Mouse (Mus musculus) layer of hippocampus, adult 9-11 months (tissue): ENCODE results near the gene Afdn.
"Not testable (repeated sequence)": the region's sequence is repeated elsewhere in the genome, so short reads cannot be mapped to it uniquely, and the experiment has no call there.

Source experiments
- DNase-seq: peaks from one replicate; pipeline ENCODE4 v3.0.0; 2022

Gene Afdn

DNA sequence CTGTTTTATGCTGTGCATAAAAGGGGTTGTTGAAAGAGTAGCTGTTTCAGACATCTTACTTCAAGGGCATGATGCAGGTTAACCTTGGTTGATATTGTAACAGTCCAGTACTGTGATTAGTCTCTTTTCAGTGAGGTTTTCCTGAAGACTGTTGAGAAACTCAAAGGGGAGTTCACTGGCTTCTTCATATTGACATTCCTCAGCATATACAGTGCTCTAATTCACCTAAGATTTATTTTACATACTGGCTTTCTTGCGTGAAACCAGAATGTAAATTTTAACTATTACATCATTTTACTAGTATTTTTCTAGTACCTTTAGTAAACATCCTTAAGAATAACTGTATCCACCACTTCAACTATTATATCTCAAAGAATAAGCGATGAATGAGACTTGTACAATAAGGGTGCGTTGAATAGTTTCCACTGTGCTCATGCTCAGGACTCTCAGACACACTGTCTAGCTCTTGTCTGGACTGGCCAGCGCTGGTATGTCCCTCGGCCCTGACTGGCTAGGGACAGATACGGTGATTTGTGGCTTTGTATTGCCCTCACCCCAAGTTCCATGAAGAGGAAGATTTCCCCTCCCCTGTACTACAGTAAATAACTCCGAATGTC lies 129.6 kb downstream of the Afdn start:
- no peak for DNase-seq

DNA sequence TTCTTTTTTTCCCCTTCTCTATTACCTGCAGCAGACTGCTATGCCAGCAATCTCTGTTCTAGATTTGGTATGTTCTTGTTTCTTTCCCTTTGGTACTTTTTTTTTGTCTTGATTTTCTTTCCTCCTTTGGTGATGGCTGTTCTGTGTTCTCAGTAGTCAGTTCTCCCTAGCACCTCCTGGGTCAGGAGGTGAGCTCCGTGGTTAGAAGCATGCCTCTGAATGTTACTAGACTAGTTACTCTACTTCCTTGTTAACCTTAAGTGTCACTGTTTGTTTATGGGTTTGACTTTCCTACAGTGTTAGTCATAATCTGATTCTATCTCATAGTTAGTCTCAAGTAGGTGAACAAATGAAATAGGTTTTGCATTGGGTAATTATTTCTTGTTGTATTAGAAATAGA lies 130.6 kb downstream of the Afdn start:
- no peak for DNase-seq

DNA sequence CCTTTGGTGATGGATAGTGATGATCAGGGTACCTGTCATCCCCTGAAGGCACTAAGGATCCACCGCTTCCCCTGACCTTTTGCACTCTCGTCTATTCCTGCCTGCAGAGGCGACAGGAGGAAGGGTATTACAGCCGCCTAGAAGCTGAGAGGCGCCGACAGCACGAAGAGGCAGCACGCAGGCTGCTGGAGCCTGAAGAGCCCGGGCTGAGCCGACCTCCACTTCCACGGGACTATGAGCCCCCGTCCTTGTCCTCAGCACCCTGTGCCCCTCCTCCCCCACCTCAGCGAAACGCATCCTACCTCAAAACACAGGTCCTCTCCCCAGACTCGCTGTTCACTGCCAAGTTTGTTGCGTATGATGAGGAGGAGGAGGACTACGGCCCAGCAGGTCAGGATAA lies 138.5 kb downstream of the Afdn start:
- DNase-seq, result no peak

DNA sequence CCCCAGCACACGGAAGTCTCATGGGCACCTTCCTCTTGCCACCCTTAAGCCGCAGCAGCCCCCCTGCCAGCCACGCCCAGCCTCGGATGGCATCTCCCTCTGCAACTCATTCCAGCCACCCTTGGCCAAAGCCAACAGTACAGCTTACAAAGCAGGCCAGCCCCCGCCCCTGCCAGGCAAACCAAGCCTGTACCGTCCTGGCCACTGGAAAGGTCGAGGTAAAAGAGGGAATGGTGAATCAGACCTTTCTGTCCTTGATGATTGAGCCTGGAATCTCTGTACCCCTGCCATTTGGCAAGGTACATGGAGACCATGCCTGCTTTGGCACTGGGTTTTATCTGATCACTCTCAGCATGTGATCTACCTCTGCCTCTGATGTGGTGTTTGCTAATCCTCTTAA lies 138.9 kb downstream of the Afdn start:
- DNase-seq, result no peak

DNA sequence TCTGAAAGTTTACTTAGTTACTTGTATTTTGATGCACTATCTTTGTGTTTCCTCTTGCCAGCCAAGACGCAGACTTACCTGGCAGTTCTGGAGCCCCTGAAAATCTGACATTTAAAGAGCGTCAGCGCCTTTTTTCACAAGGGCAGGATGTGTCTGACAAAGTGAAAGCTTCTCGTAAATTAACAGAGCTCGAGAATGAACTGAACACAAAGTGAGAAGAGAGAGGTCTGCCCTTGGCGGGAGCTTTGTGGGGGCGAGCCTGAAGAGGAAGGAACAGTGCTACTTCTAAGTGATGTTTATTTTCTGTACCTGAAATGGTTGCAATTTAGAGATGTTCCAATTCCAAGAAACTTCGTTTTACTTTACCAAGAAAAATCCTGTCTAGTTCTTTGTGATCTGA lies 143.5 kb downstream of the Afdn start:
- no peak for DNase-seq

DNA sequence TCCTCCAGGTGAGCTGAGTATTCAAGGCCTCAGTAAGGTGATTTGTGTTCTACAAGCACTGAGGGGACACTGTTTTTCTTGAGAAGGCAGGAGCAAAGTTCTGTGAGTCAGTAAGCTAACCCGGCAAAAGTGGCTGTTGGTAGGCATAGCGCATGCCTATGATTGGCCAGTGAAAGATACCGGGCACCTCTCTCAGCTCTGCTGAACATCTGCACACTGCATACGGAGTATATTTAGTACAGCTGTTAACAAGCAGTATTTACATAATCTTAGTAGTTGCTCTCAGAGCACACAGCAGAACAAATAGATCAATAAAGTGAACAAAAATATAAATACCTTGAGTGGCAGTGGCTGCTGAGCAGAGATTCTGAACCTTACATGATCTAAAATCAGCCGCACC lies 146.7 kb downstream of the Afdn start:
- DNase-seq, result no peak

DNA sequence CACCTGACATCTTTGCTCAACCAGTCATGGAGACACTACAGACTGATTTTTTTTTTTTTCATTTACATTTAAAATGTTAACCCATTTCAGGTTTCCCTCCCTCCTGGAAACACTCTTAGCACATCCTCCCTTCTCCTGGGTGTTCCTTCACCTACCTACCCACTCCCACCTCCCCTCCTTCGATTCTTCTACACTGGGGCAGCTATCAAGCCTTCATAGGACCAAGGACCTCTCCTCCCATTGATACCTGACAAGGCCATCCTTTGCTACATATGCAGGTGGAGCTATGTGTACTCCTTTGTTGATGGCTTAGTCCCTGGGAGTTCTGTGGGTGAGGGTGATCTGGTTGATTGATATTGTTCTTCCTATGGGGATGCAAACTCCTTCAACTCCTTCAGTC lies 147.3 kb downstream of the Afdn start:
- DNase-seq, result no peak

DNA sequence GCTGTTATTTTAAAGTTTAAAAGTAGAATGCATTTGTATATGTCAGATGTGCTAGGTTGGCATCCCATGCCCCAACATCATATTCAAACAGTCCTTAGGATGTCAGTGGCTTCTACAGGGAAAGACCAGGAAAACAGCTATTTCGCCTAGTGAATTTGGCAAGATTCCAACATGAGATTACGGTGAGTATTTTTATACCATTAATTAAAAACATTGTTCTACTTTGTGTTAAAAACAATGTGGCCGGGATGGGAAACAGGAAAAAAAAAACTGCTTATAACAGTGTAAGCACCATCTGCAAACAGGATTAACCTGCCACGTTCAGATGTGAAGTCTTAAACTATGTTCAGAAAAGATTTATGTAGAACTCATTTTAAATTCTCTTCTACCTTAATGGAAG lies 153.6 kb downstream of the Afdn start:
- DNase-seq, result no peak

DNA sequence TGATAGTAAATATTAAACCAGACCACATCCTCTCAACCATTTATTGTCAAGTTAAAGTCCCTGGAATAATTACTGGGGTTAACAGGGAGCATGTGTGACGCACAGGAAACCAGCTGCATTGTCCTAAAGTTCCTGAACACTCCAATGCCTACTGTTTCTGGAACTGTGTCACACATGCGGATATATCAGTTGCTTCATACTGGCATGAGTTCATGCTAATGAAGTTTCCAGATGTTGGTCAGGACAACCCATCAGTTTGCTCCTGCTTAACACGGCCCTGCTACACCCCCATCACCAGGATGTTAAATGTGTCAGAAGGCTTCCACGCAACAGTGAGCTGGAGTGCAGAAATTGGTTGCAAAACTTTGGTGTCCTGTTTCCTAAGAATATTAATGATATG lies 154.2 kb downstream of the Afdn start:
- no peak for DNase-seq

DNA sequence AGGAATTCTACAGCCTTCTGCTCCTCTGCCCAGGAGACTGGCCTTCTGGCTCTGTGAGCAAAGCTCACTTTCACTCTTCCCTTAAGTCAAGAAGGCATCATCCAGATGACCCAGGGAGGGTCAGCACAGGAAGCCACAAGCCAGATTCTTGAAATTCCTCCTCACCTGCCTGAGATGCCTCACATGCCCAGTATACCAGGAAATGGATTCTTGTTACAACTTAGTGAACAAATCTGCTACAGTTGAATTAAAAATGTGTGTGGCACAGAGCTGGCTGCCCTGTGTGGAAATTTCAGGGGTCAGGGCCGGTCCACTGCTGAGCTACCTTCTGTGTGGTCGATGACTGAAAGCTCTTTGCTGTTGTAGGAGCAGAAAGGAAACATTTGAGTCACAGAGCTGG lies 160.4 kb downstream of the Afdn start:
- DNase-seq, result no peak

DNA sequence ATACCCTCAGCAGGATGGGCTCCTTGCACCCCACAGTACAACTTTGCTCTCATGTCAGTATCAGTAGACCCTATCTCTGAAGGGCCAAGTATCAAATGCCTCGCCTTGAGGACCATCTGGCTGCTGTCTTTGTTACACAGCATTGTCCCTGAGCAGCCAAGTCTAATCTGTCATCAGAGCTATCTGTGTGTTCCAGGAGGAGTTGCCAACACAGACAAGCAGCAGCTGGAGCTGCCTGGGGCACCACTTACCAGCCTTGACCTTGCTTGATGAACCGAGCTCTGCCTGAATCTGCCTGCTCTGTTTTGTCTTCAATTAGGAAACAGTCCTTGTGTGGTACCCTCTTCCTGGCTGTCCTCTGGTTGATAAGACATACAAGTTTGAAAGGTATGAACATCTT lies 163.1 kb downstream of the Afdn start:
- no peak for DNase-seq

DNA sequence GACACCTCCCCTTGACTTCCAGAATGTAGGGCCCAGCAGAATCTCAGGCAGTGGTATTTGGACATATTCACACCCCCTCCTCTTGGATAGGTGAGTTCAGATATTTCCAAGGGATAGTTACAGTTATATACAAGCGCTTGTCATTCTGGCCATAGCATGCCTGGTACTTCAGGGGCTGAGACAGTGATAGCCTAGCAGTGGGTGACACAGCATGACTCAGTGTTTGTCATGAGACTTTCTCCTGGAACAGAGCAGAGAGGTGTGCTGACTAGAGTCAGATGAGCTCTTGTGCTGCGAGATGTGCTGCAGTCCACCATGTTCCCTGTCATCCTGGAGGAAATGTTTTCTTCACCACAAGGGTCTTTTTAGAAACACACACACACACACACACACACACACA lies 164.2 kb downstream of the Afdn start:
- no peak for DNase-seq

DNA sequence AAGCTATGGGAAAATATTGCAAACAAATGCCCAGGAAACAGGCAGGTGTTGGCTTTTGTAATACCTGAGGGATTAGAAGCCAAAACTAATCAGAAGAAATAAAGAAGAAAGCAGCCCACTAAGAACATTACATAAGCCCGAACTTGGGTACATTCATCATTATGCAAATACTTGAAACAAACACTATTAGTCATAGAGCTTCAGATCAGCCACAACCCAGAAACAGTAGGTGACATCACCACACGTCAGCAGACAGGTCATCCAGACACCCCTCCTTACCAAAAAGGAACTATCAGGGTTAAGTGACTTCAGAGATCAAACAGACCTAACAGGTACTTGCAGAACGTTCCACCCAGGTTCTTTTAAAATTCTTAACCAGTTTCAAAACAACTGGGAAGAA lies 165.6 kb downstream of the Afdn start:
- DNase-seq, result no peak

DNA sequence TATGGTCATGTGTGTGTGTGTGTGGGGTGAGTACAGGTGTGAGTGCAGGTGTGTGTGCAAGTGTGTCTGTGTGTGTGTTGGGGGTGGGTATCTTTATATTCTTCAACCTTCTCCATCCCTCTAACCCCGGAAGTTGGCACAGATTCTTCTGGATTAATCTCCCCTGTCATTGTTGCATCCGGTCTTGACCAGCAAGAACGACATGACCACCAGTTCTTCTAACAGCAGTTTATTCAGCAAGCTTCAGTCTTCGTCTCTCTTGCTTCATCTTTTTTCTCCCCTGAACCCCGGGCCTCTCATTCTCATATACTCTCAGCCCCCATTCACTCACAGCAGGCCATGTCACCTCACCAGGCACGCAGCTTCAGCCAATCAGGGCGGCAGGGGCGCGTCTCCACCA lies 170.1 kb downstream of the Afdn start:
- no peak for DNase-seq

DNA sequence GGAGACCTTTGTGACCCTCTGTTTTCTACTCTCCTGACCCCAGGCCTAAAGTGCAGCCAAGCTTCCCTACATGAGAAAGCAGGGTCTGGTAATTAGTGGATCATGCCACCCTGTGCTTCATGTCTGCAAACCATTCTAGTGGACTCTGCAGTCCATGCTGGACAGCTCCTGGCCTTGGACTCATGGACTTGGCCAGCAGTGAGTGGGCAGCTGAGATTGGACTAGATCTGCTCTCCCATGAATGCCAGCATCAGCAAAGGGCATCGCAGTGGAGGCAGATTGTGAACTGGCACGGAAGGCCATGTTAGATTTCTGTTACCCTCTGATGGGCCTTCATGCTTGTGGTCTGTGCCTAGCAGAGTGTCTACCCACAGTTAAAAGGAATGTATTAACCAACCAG lies 175.0 kb downstream of the Afdn start:
- not testable (repeated sequence) for DNase-seq

DNA sequence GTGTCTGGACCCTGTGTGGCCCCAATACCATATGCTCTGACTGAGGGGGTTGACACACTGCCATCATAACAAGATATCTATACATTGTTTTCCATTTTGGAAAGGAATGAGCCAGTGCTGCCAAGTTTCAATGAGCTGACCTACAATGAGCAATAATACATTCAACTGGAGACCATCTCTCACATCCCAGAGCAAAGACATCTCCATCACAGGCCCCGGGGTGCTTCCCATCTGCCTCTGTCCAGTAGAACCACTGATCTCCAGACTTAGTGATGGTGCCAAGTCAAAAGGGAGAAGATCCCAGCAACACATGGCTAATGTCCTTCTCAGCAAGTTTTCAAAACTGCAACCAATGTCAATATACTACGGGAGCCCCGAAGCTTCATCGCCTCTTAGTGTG lies 177.4 kb downstream of the Afdn start:
- DNase-seq, result no peak

DNA sequence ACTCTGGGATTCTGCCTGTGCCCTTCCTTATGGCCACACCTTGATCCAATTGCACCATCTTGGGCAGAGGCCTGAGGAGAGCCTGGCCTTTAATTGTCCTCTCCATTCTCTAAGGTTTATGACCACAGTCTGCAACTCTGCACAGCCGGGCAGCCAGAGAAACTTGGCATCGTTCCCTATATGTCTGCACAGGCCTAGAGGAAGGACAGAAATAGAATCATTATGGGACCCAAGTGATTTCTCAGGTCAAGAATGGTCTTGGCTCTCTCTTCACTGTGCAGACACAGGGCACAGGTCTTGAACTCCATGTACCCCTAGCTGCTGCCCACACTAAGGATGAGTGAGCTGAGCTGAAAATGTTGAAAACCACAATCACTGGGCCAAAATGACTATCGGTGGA lies 178.3 kb downstream of the Afdn start:
- no peak for DNase-seq

DNA sequence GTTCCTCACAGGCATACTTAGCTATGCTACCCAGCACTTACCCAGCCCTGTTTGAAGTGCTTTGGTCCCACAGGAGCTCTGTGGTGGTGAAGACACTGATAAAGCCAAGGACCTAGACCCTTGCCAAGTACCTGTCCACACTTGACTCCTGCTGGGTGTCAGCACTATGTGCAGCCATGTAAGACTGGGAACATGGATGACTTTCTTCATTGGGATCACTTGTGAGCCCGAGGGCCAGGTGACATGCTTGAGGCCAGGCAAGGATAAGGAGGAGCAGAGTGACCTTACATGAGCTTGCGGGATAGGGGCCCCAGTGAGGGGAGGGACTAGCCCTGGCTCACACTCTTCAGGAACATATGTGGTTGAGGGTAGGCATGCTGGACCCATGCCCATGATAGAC lies 178.9 kb downstream of the Afdn start:
- not testable (repeated sequence) for DNase-seq

DNA sequence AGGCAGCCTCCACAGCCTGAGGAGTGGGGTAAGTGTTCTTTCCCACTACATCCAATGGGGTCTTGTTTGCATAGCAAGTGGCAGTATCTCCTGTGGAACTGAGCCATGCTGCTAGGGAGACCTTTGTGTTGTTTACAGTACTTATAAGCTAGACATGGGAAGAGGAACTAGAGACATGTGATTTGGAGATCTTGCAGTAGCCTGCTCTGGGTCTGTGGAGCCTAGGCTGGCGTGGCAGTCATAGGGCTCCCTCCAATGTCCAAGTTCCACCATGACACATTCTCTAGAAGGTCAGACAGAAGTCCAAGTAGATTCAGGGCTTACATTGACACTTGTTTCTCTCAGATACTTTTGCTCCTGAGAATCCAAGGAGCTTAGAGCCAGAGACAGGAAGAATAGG lies 180.1 kb downstream of the Afdn start:
- no peak for DNase-seq

DNA sequence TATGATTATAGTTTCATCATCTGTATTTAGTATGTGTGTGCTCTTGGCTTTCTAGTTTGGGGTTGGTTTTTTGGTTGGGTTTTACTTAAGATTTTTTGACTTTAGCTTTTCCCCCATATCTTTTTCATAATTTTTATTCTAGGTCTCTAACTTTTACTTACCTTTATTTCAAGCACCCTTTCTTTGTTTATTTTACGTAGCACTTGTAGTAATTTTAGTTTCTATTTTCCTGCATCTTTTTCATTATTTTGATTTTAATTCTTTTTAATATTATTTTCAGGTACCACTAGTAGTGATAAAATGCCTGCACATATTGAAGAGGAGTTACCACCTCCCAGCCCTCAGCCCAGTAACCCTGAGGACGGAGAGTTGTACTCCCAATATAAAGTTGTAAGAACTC lies 187.7 kb downstream of the Afdn start, which contains the start of gene Gm7168:
Gene Gm7168, plus strand, starts transcription at position 301 of the 400 bp plus-strand sequence.
- DNase-seq, result not testable (repeated sequence)

DNA sequence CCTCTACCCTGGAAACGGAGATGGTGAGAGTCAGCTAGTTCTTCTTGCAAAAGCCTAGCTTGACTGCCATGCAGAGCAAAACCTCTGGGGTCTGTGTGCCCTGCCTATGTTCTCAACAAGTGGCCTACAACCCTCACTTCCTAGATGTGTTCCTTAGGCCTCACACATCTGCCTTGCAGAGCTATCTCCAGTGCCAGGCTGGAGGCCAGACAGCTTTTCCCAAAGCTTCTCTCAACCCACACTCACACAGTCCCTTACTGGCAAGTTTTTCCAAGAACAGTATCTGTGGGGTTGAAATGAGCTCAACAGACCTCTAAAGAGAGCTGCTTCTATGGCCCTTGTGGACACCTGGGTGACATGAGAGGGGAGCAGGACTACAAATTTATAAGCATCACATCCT lies 191.2 kb downstream of the Afdn start:
- not testable (repeated sequence) for DNase-seq
